Mouse (Mus musculus) CH12.LX (cell line): ENCODE data around the gene Vti1a.

Experiments
- CHD1 ChIP-seq: IDR thresholded peaks from 2 replicates; pipeline ENCODE4 v1.6.1; 2012; ENCODE audit warnings: low read depth, low read length, improper control_type of control experiment, inconsistent platforms
- CTCF ChIP-seq, 2 experiments: IDR thresholded peaks in 1 of 2; conservative IDR thresholded peaks in 1 of 2; 2 replicates each; pipeline ENCODE4 v1.5.1; 2011 to 2012; ENCODE audit warnings: low read depth in 2 of 2, low read length in 2 of 2, improper control_type of control experiment in 1 of 2, inconsistent platforms in 1 of 2, mild to moderate bottlenecking in 1 of 2, moderate library complexity in 1 of 2
- IRF4 ChIP-seq: IDR thresholded peaks from 2 replicates; pipeline ENCODE4 v1.6.1; 2014; ENCODE audit warnings: low read depth, mild to moderate bottlenecking, inconsistent platforms, low read length, improper control_type of control experiment
- JUN ChIP-seq: IDR thresholded peaks from 2 replicates; pipeline ENCODE4 v1.6.1; 2011; ENCODE audit warnings: low read depth, mild to moderate bottlenecking, low read length, improper control_type of control experiment, moderate library complexity; ENCODE audit not compliant: insufficient read depth
- MAFK ChIP-seq: IDR thresholded peaks from 2 replicates; pipeline ENCODE4 v1.6.1; 2011; ENCODE audit warnings: low read length, improper control_type of control experiment; ENCODE audit not compliant: insufficient replicate concordance
- MAZ ChIP-seq: IDR thresholded peaks from 2 replicates; pipeline ENCODE4 v1.6.1; 2012; ENCODE audit warnings: low read depth, mild to moderate bottlenecking, inconsistent platforms, low read length, improper control_type of control experiment, moderate library complexity
- MXI1 ChIP-seq: IDR thresholded peaks from 2 replicates; pipeline ENCODE4 v1.6.1; 2011; ENCODE audit warnings: mild to moderate bottlenecking, low read depth, low read length, improper control_type of control experiment
- MYC ChIP-seq: IDR thresholded peaks from 2 replicates; pipeline ENCODE4 v1.6.1; 2011; ENCODE audit warnings: low read depth, mild to moderate bottlenecking, improper control_type of control experiment, low read length
- POLR2A ChIP-seq: IDR thresholded peaks from 2 replicates; pipeline ENCODE4 v1.6.1; 2011; ENCODE audit warnings: low read depth, mild to moderate bottlenecking, improper control_type of control experiment, low read length
- POLR2AphosphoS2 ChIP-seq: IDR thresholded peaks from 2 replicates; pipeline ENCODE4 v1.6.1; 2011; ENCODE audit warnings: low read depth, low read length, improper control_type of control experiment
- RAD21 ChIP-seq: IDR thresholded peaks from 2 replicates; pipeline ENCODE4 v1.6.1; 2011; ENCODE audit warnings: low read depth, mild to moderate bottlenecking, low read length, improper control_type of control experiment, moderate library complexity
- RCOR1 ChIP-seq: conservative IDR thresholded peaks from 2 replicates; pipeline ENCODE4 v1.6.1; 2012; ENCODE audit warnings: low read depth, mild to moderate bottlenecking, inconsistent platforms, low read length, improper control_type of control experiment
- SIN3A ChIP-seq: IDR thresholded peaks from 2 replicates; pipeline ENCODE4 v1.6.1; 2012; ENCODE audit warnings: low read length, improper control_type of control experiment, inconsistent platforms
- USF2 ChIP-seq: conservative IDR thresholded peaks from 2 replicates; pipeline ENCODE4 v1.6.1; 2011; ENCODE audit warnings: low read depth, low read length, improper control_type of control experiment

DNA sequence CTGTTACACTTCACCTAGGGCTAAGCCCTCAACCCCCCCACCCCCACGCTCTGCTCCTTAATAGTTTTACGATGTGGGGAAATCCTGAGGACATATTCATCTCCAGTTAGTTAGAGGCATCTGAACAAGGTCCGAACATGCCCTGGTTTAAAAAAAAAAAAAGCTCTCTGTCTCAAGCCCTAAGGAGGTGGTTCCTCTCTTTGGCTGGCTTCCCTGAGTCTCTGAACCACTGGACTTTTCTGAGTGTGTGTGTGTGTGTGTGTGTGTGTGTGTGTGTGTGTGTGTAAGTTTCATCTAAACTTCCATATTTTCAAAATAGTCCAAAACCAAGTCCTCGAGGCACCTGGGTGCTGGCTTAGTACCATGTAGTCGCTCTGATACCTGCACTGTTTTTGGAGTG lies 192.9 kb downstream of the Vti1a start:
- TF ChIP-seq IRF4 (no peak), CHD1 (no peak), CTCF (conservative IDR thresholded peaks at IDR 0.05 in 1 of 2, IDR thresholded peaks at IDR 0.05 in 1 of 2; ENCODE audit: low read depth in 2 of 2, low read length in 2 of 2) (no peak), POLR2A (no peak), MAZ (no peak), USF2 (no peak), POLR2AphosphoS2 (no peak), JUN (no peak), RAD21 (no peak), SIN3A (no peak), MXI1 (no peak), MAFK (no peak), MYC (no peak), RCOR1 (no peak)
